Mouse (Mus musculus) yolk sac, embryonic 10.5 days (tissue): ENCODE data around the gene Gm17662.

Experiments used
- DNase-seq: peaks from one replicate; pipeline ENCODE4 v3.0.0-alpha.2; 2017; ENCODE audit warnings: low spot score

The Gm17662 gene

GRCm38 (mm10) chr4:104857029-104857428 lies at the start of gene Gm17662:
TSS of gene Gm17662 (plus strand) at chr4:104857329.
- DNase-seq = no peak

GRCm38 (mm10) chr4:104810710-104811286 lies 46.3 kb upstream of the Gm17662 start:
- DNase-seq = no peak

GRCm38 (mm10) chr4:104813617-104814016 lies 43.5 kb upstream of the Gm17662 start:
- DNase-seq = no peak

GRCm38 (mm10) chr4:104816519-104817232 lies 40.5 kb upstream of the Gm17662 start:
- no peak for DNase-seq

- no peak for DNase-seq
Measured at GRCm38 (mm10) chr4:104817509-104817908, 39.6 kb upstream of the Gm17662 start.

GRCm38 (mm10) chr4:104818986-104819385 lies 38.1 kb upstream of the Gm17662 start:
- DNase-seq = no peak

- DNase-seq = no peak
Measured at GRCm38 (mm10) chr4:104819891-104820290, 37.2 kb upstream of the Gm17662 start.

GRCm38 (mm10) chr4:104823597-104824101 lies 33.5 kb upstream of the Gm17662 start:
- peak; percentile 53 for DNase-seq

- peak; percentile 56 for DNase-seq
Measured at GRCm38 (mm10) chr4:104824381-104825077, 32.6 kb upstream of the Gm17662 start.

- no peak for DNase-seq
Measured at GRCm38 (mm10) chr4:104828939-104829338, 28.2 kb upstream of the Gm17662 start.

- no peak for DNase-seq
Measured at GRCm38 (mm10) chr4:104835096-104835495, 22.0 kb upstream of the Gm17662 start.

- DNase-seq = no peak
Measured at GRCm38 (mm10) chr4:104838342-104838741, 18.8 kb upstream of the Gm17662 start.

- no peak for DNase-seq
Measured at GRCm38 (mm10) chr4:104842204-104842603, 14.9 kb upstream of the Gm17662 start.

- no peak for DNase-seq
Measured at GRCm38 (mm10) chr4:104843546-104843945, 13.6 kb upstream of the Gm17662 start.

- no peak for DNase-seq
Measured at GRCm38 (mm10) chr4:104855216-104855615, 1.9 kb upstream of the Gm17662 start.

- DNase-seq = peak; percentile 25
Measured at GRCm38 (mm10) chr4:104857823-104858222, 694 bp downstream of the Gm17662 start.

- no peak for DNase-seq
Measured at GRCm38 (mm10) chr4:104861241-104861640, 4.1 kb downstream of the Gm17662 start.

- no peak for DNase-seq
Measured at GRCm38 (mm10) chr4:104864397-104864796, 7.3 kb downstream of the Gm17662 start.

- peak; percentile 40 for DNase-seq
Measured at GRCm38 (mm10) chr4:104869581-104869980, 12.5 kb downstream of the Gm17662 start.

- no peak for DNase-seq
Measured at GRCm38 (mm10) chr4:104870196-104870595, 13.1 kb downstream of the Gm17662 start.

- no peak for DNase-seq
Measured at GRCm38 (mm10) chr4:104875832-104876231, 18.7 kb downstream of the Gm17662 start.

- DNase-seq = no peak
Measured at GRCm38 (mm10) chr4:104876323-104876722, 19.2 kb downstream of the Gm17662 start, which contains the start of gene C8a. TSS of gene C8a (minus strand) at chr4:104876398.

GRCm38 (mm10) chr4:104887486-104887885 lies 30.4 kb downstream of the Gm17662 start:
- DNase-seq = no peak
